Mouse (Mus musculus): ENCODE data around the gene Hnrnpf. TPM values are rescaled to one million over a fixed set of nuclear protein-coding genes. Genes with fewer than 3 reads are reported as not detected.

Hnrnpf gene
- polyA plus RNA-seq, 1 experiment from 2014 or later, result 366 TPM

DNA sequence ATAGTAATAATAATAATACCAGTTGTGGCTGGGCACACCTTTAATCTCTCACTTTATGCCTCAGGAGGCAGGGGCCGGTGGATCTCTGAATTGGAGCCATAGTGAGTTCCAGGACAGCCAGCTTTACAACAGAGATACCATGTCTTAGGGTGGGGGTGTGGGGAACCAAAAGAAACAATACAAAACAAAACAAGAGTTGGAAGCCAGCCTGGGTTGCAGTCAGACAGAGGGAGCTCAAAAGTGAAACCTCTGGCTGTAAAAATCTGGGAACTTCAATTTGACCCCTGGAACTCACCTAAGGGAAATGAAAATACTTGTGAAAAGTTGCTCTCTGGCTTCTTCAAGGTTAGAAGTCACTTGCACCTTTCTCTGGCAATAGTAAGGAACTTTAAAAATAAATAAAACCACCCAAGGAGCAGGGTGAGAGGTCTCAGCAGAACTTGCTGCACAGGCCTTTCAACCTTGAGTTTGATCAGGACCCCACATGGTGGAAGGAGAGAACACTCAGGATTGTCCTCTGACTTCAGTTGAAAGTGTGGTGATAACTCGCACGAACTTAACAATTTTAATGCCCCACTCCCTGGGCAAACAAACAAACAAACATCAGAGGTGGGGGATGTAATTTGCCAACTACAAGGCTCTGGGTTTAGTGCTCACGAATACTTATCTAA lies 5.3 kb downstream of the Hnrnpf start:
- Histone ChIP-seq H3K9ac (replicated peaks; ENCODE audit: low read depth, low read length) (peak overlapping the region; percentile 68), H3K4me3 (replicated peaks; ENCODE audit: low read length) (peak overlapping the region; percentile 99), H3K4me1 (replicated peaks; ENCODE audit: control insufficient read depth, insufficient read depth, low read length) (peaks cover 23% of the 10 kb centered on the region), H3K4me2 (ENCODE audit: low read length) (peak overlapping the region; percentile 78), H3K36me3 (ENCODE audit: control insufficient read depth, insufficient read depth) (no peaks in the 10 kb centered on the region), H3K27me3 (replicated peaks; ENCODE audit: control insufficient read depth, insufficient read depth, low read length) (no peaks in the 10 kb centered on the region), H3K9me3 (ENCODE audit: control insufficient read depth, low read length) (no peaks in the 10 kb centered on the region), H3K27ac (ENCODE audit: low read length) (no peak overlapping the region)
- 28% methylated on average over 4 of the region's 4 CpGs for WGBS
- no peak for ATAC-seq

DNA sequence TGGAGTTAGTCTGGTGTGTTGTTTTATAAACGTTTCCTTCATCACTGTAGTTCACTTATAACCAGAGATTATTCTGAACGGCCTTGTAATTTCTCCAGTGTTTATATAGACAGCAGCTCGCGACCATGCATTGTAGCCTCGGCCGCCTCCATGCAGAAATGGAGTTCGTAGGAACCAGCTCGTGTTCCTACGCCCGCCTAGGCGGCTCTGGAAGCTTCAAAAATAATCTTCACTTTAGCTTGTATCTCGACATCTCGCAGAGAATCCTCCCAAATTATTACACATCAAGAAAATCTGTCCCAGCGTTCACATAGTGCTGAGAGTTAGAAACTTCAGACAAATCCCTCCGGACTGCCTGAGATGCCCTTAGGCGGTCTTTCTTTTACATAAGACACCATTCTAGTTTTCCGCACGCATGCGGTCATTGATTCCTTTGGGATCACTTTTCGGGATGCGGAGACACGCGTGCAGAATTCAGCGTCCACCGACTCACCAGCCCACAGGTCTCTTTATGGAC lies 5.9 kb downstream of the Hnrnpf start:
- H3K27ac ChIP-seq (ENCODE audit: low read length), result peak overlapping the region; percentile 80
- H3K9ac ChIP-seq (replicated peaks; ENCODE audit: low read depth, low read length), result peak overlapping the region; percentile 68
- under 1% methylated on average over 25 of the region's 25 CpGs for WGBS
- peak overlapping the region; percentile 99 for H3K4me3 ChIP-seq (replicated peaks; ENCODE audit: low read length)
- H3K36me3 ChIP-seq (ENCODE audit: control insufficient read depth, insufficient read depth), result no peaks in the 10 kb centered on the region
- peaks cover 23% of the 10 kb centered on the region for H3K4me1 ChIP-seq (replicated peaks; ENCODE audit: control insufficient read depth, insufficient read depth, low read length)
- H3K9me3 ChIP-seq (ENCODE audit: control insufficient read depth, low read length), result no peaks in the 10 kb centered on the region
- ATAC-seq, result peak; percentile 51
- H3K4me2 ChIP-seq (ENCODE audit: low read length), result peak overlapping the region; percentile 78
- no peaks in the 10 kb centered on the region for H3K27me3 ChIP-seq (replicated peaks; ENCODE audit: control insufficient read depth, insufficient read depth, low read length)

DNA sequence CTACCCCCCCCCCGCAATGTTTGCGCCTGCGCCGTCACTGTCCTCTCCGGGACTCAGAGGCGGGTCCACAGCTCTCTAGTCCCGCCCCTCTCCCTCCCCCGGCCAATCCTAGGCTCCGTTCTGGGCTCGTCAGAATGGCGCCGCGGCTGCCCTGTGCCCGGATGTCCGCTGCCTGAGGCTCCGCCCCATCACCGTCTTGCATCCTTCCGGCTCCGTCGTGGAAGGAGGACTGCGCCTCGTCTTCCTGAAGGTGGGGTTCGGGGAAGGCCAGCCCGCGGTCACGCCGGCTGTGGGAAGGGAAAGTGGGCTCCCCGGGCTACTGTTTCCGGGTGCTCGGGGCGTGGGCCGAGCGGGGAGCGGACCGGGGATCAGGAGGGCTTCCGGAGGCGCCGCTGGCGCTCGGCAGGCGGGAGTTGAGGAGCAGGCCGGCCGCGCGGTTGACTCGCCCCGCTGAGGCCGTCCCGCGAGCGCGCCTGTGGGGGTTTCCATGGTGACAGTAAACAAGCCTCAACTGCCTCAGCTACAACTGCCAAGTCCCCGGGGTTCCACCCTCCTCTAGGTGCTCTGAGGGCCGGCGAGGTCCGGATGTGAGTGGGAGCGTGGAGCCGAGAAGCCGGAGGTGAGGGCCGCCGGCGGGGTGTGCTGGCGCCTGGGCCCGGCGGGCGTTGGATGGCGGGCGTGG lies 6.6 kb downstream of the Hnrnpf start:
- H3K9ac ChIP-seq (replicated peaks; ENCODE audit: low read depth, low read length), result peak overlapping the region; percentile 87
- no peaks in the 10 kb centered on the region for H3K36me3 ChIP-seq (ENCODE audit: control insufficient read depth, insufficient read depth)
- peak; percentile 99 for ATAC-seq
- H3K27me3 ChIP-seq (replicated peaks; ENCODE audit: control insufficient read depth, insufficient read depth, low read length), result no peaks in the 10 kb centered on the region
- H3K4me2 ChIP-seq (ENCODE audit: low read length), result peak overlapping the region; percentile 99
- WGBS, result under 1% methylated on average over 65 of the region's 68 CpGs
- peak overlapping the region; percentile 99 for H3K4me3 ChIP-seq (replicated peaks; ENCODE audit: low read length)
- H3K4me1 ChIP-seq (replicated peaks; ENCODE audit: control insufficient read depth, insufficient read depth, low read length), result peaks cover 23% of the 10 kb centered on the region
- peak overlapping the region; percentile 93 for H3K27ac ChIP-seq (ENCODE audit: low read length)
- no peaks in the 10 kb centered on the region for H3K9me3 ChIP-seq (ENCODE audit: control insufficient read depth, low read length)

DNA sequence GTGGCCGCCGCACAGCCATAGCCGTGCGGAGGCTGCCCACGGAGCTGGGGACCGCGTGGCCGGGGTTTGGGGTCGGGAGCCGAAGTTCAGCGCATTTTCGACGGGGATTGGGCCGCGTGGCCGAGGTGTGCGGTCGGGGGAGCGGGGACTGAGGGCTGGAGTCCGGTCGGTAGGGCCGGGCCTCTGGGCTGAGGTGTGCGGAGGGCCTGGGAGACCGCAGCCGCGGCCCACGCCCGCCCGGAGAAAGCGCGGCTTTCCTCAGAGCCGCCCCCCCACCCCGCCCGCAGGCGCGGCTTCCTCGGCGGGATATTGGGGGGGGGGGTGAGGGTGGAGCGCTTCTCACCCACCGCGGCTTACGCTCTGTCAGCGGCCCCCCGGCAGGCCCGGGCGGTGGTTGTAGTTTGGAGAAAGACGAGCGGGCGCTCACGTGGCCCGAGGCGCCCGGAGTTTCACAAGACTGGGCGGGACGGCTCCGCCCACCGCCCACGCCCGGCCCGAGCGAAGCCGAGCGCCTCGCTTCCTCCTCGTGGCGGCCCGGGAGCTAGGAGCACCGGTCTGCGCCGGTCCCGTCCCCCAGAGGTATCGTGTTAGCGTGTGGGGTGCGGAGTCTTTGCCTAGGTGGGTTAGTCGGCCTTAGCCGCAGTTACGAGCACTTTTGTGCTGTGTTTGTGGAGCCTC lies 7.3 kb downstream of the Hnrnpf start:
- H3K27ac ChIP-seq (ENCODE audit: low read length), result peak overlapping the region; percentile 93
- peaks cover 23% of the 10 kb centered on the region for H3K4me1 ChIP-seq (replicated peaks; ENCODE audit: control insufficient read depth, insufficient read depth, low read length)
- peak overlapping the region; percentile 99 for H3K4me2 ChIP-seq (ENCODE audit: low read length)
- under 1% methylated on average over 56 of the region's 77 CpGs for WGBS
- ATAC-seq, result peak; percentile 26
- H3K27me3 ChIP-seq (replicated peaks; ENCODE audit: control insufficient read depth, insufficient read depth, low read length), result no peaks in the 10 kb centered on the region
- peak overlapping the region; percentile 99 for H3K4me3 ChIP-seq (replicated peaks; ENCODE audit: low read length)
- H3K9ac ChIP-seq (replicated peaks; ENCODE audit: low read depth, low read length), result peak overlapping the region; percentile 87
- H3K36me3 ChIP-seq (ENCODE audit: control insufficient read depth, insufficient read depth), result no peaks in the 10 kb centered on the region
- H3K9me3 ChIP-seq (ENCODE audit: control insufficient read depth, low read length), result no peaks in the 10 kb centered on the region

DNA sequence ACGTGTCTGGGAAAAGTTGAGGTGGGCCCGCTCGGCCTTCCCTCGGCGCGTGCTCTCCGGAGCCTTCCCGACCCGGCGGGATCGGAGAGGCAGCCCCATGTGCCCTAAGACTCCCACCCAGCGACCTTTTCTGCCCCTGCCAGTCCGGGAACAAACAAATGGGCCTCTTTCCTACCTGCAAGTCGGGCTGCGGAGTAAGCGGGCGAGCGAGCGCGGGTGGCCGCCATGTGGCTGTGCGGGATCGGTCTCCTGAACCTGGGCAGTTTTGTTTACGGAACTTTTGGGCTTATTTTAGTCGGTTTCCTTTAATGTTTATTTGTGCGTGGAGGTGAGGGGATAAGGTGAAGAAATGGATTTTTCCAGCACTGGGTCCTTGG lies 7.8 kb downstream of the Hnrnpf start:
- H3K4me1 ChIP-seq (replicated peaks; ENCODE audit: control insufficient read depth, insufficient read depth, low read length), result peaks cover 23% of the 10 kb centered on the region
- WGBS, result under 1% methylated on average over 26 of the region's 26 CpGs
- peak overlapping the region; percentile 99 for H3K4me2 ChIP-seq (ENCODE audit: low read length)
- H3K27me3 ChIP-seq (replicated peaks; ENCODE audit: control insufficient read depth, insufficient read depth, low read length), result no peaks in the 10 kb centered on the region
- peak overlapping the region; percentile 99 for H3K4me3 ChIP-seq (replicated peaks; ENCODE audit: low read length)
- H3K9ac ChIP-seq (replicated peaks; ENCODE audit: low read depth, low read length), result peak overlapping the region; percentile 87
- H3K36me3 ChIP-seq (ENCODE audit: control insufficient read depth, insufficient read depth), result no peaks in the 10 kb centered on the region
- no peaks in the 10 kb centered on the region for H3K9me3 ChIP-seq (ENCODE audit: control insufficient read depth, low read length)
- ATAC-seq, result no peak
- H3K27ac ChIP-seq (ENCODE audit: low read length), result no peak overlapping the region

DNA sequence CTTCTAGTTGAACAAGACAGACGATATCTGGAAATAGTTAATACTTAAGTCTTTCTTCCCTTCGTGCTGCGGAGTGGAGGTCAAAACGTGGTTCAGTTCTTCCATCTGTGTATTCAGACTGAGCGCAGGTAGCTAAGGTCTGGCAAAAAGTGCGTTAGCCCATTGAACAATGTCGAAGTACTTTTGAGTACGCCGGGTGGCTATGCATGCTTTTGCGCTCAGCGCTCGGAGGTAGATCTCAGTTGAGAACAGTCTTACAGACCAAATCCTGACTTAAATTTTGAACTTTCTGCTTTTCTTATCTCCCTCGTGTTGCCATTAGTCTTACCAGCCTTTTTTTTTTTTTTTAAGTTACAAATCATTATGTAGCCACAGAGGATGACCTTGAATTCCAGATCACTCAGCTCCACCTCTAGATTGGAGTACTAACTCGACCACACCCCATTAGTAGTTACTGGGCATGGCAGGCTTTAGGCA lies 8.3 kb downstream of the Hnrnpf start:
- ATAC-seq, result no peak
- H3K4me2 ChIP-seq (ENCODE audit: low read length), result peak overlapping the region; percentile 99
- WGBS, result under 1% methylated on average over 14 of the region's 14 CpGs
- H3K4me3 ChIP-seq (replicated peaks; ENCODE audit: low read length), result peak overlapping the region; percentile 99
- H3K27me3 ChIP-seq (replicated peaks; ENCODE audit: control insufficient read depth, insufficient read depth, low read length), result no peaks in the 10 kb centered on the region
- H3K4me1 ChIP-seq (replicated peaks; ENCODE audit: control insufficient read depth, insufficient read depth, low read length), result peaks cover 23% of the 10 kb centered on the region
- no peaks in the 10 kb centered on the region for H3K9me3 ChIP-seq (ENCODE audit: control insufficient read depth, low read length)
- no peaks in the 10 kb centered on the region for H3K36me3 ChIP-seq (ENCODE audit: control insufficient read depth, insufficient read depth)
- peak overlapping the region; percentile 87 for H3K9ac ChIP-seq (replicated peaks; ENCODE audit: low read depth, low read length)
- H3K27ac ChIP-seq (ENCODE audit: low read length), result no peak overlapping the region

DNA sequence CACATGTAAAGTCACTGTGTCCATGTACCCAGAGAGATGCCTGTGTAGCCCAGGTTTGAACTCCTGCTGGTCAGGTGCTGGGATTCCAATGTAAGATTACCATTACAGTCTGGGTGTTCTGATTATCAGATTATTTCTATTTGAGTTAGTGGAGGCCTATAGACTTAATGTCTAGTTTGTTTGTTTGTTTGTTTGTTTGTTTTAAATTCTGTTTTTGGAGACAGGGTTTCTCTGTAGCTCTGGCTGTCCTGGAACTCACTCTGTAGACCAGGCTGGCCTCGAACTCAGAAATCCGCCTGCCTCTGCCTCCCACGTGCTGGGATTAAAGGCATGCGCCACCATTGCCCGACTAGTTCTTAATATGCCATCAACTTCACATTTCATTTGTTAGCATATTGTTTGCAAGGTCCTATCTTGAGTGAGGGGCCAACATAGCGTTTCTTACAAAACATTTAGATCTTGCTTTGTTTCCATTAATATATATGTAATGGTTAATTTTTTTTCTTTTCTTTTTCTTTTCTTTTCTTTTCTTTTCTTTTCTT lies 10.1 kb downstream of the Hnrnpf start:
- Histone ChIP-seq H3K4me1 (replicated peaks; ENCODE audit: control insufficient read depth, insufficient read depth, low read length) (peaks cover 23% of the 10 kb centered on the region), H3K9ac (replicated peaks; ENCODE audit: low read depth, low read length) (no peak overlapping the region), H3K27ac (ENCODE audit: low read length) (no peak overlapping the region), H3K4me3 (replicated peaks; ENCODE audit: low read length) (no peak overlapping the region), H3K9me3 (ENCODE audit: control insufficient read depth, low read length) (no peaks in the 10 kb centered on the region), H3K4me2 (ENCODE audit: low read length) (no peak overlapping the region), H3K36me3 (ENCODE audit: control insufficient read depth, insufficient read depth) (no peaks in the 10 kb centered on the region), H3K27me3 (replicated peaks; ENCODE audit: control insufficient read depth, insufficient read depth, low read length) (no peaks in the 10 kb centered on the region)
- WGBS, result 84% methylated on average over 6 of the region's 6 CpGs
- ATAC-seq, result no peak

DNA sequence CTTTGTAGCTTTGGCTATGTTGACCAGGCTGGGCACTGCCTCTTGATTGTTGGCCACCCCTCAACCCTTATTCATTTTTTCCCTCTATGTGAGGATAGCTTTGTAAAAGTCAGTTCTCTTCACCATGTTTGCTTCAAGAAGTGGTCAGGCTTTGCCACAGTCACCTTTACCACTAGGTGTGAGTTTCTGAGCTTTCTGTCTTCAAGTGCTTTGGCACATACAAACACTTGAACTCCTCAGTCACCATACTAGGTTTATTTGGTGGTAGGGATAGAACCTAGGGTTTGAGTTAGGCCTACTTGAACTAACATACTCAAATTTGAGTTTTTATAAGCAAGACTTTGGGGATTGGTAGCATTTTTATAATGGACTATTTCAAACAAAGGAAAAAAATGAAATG lies 14.4 kb downstream of the Hnrnpf start:
- peaks cover 27% of the 10 kb centered on the region for H3K4me1 ChIP-seq (replicated peaks; ENCODE audit: control insufficient read depth, insufficient read depth, low read length)
- ATAC-seq, result no peak
- H3K9ac ChIP-seq (replicated peaks; ENCODE audit: low read depth, low read length), result no peak overlapping the region
- no peak overlapping the region for H3K27ac ChIP-seq (ENCODE audit: low read length)
- no peaks in the 10 kb centered on the region for H3K36me3 ChIP-seq (ENCODE audit: control insufficient read depth, insufficient read depth)
- H3K27me3 ChIP-seq (replicated peaks; ENCODE audit: control insufficient read depth, insufficient read depth, low read length), result no peaks in the 10 kb centered on the region
- H3K4me3 ChIP-seq (replicated peaks; ENCODE audit: low read length), result no peak overlapping the region
- no peaks in the 10 kb centered on the region for H3K9me3 ChIP-seq (ENCODE audit: control insufficient read depth, low read length)
- no peak overlapping the region for H3K4me2 ChIP-seq (ENCODE audit: low read length)

DNA sequence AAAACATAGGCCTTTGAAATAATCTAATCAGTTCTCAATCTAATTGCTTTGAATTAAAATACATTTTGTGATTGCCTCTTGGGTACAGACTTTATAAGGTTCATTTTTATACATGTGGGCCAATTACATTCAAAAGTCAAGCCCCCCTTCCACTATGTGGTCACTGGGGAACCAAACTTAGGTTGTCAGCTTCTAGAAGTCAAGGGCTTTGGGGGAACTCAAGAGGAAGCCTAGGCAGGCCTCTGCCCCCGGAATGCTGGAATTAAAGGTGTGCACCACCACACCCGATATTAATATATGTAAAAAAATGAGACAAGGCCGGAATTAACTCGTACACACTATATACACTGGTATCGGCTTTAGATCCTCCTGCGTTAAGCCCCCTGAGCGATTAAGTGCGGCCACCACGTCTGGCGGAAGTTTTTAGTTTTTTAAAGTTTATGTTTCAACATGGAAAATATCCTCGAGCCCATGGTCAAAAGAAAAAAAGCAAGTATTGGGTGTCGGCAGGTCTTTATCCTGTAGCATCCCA lies 16.1 kb downstream of the Hnrnpf start:
- Histone ChIP-seq H3K36me3 (ENCODE audit: control insufficient read depth, insufficient read depth) (no peaks in the 10 kb centered on the region), H3K4me2 (ENCODE audit: low read length) (peak overlapping the region; percentile 77), H3K9ac (replicated peaks; ENCODE audit: low read depth, low read length) (peak overlapping the region; percentile 71), H3K9me3 (ENCODE audit: control insufficient read depth, low read length) (no peaks in the 10 kb centered on the region), H3K4me1 (replicated peaks; ENCODE audit: control insufficient read depth, insufficient read depth, low read length) (peaks cover 24% of the 10 kb centered on the region), H3K4me3 (replicated peaks; ENCODE audit: low read length) (peak overlapping the region; percentile 70), H3K27ac (ENCODE audit: low read length) (peak overlapping the region; percentile 79; the same call in 1 of the 2 replicates), H3K27me3 (replicated peaks; ENCODE audit: control insufficient read depth, insufficient read depth, low read length) (no peaks in the 10 kb centered on the region)
- ATAC-seq, result no peak
- whole genome bisulfite sequencing, result 3% methylated on average over 12 of the region's 12 CpGs
